Mouse (Mus musculus): ENCODE measurements around the gene BC051019. TPM values are rescaled to one million over a fixed set of nuclear protein-coding genes. Genes with fewer than 3 reads are reported as not detected.

Gene BC051019
- polyA plus RNA-seq, 1 experiment from 2014 or later: 0.25 TPM

- Histone ChIP-seq H3K4me1 (ENCODE audit: insufficient read depth, low read length) (peaks cover 9% of the 10 kb centered on the region), H3K9me3 (ENCODE audit: low read length) (no peaks in the 10 kb centered on the region), H3K4me2 (replicated peaks; ENCODE audit: low read depth, low read length) (no peak overlapping the region), H3K4me3 (ENCODE audit: low read length) (no peak overlapping the region), H3K27ac (ENCODE audit: low read length) (no peak overlapping the region), H3K36me3 (ENCODE audit: insufficient read depth, low read length) (peaks cover 16% of the 10 kb centered on the region), H3K9ac (replicated peaks; ENCODE audit: low read length) (no peak overlapping the region), H3K27me3 (ENCODE audit: insufficient read depth, low read length) (no peaks in the 10 kb centered on the region)
- WGBS: 79% methylated on average over 7 of the region's 7 CpGs
- no peak for ATAC-seq (ENCODE audit: low FRiP score, low TSS enrichment)
These were observed 11.5 kb downstream of the BC051019 start for GRCm38 (mm10) chr7:109712198-109712597.

DNA sequence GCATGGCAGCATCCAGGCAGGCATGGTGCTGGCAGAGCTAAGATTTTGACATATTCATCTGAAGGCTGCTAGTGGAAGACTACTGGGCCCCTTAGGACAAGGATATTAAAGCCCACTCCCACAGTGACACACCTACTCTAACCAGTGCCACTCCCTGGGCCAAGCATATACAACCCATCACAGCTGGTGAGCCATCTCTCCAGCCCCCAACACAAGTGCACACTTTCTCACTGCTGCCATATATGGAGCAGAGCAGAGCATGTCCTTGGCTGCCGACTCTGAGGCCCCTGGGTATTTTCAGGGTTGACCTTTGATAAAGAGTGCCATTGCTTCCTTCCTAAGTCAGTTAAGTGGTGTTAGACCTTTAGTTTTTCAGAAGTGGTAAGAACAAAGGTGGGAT is 13.6 kb downstream of the BC051019 start:
- H3K36me3 ChIP-seq (ENCODE audit: insufficient read depth, low read length): peaks cover 16% of the 10 kb centered on the region
- no peak overlapping the region for H3K9ac ChIP-seq (replicated peaks; ENCODE audit: low read length)
- peaks cover 9% of the 10 kb centered on the region for H3K4me1 ChIP-seq (ENCODE audit: insufficient read depth, low read length)
- H3K4me2 ChIP-seq (replicated peaks; ENCODE audit: low read depth, low read length): no peak overlapping the region
- H3K27me3 ChIP-seq (ENCODE audit: insufficient read depth, low read length): no peaks in the 10 kb centered on the region
- 62% methylated on average over 1 of the region's 1 CpGs for WGBS
- no peak overlapping the region for H3K27ac ChIP-seq (ENCODE audit: low read length)
- no peak for ATAC-seq (ENCODE audit: low FRiP score, low TSS enrichment)
- no peak overlapping the region for H3K4me3 ChIP-seq (ENCODE audit: low read length)
- no peaks in the 10 kb centered on the region for H3K9me3 ChIP-seq (ENCODE audit: low read length)

DNA sequence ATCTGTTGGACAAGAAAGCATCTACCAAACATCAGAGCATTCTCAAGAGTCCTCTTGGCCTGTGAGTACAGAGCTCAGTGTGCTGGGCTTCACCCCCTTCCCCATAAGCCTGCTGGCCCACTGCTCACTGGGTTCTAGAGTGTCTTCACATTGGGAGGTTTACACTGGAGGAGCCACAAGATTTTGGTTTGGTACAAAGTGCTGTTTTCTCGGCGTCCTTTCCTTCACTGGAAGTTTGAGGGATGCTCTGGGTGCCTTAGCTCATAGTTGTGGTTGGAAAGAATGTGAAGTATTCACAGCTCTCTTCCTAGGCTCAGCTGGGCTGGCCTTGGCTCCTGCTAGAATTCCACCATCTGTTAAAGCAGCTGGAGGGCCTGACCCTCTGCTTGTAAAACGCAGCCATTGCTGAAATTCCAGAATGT is 14.7 kb downstream of the BC051019 start:
- peak overlapping the region; percentile 84 for H3K27ac ChIP-seq (ENCODE audit: low read length)
- ATAC-seq (ENCODE audit: low FRiP score, low TSS enrichment): peak; percentile 85
- H3K27me3 ChIP-seq (ENCODE audit: insufficient read depth, low read length): no peaks in the 10 kb centered on the region
- peaks cover 16% of the 10 kb centered on the region for H3K36me3 ChIP-seq (ENCODE audit: insufficient read depth, low read length)
- H3K9ac ChIP-seq (replicated peaks; ENCODE audit: low read length): no peak overlapping the region
- H3K4me1 ChIP-seq (ENCODE audit: insufficient read depth, low read length): peaks cover 13% of the 10 kb centered on the region
- no peak overlapping the region for H3K4me3 ChIP-seq (ENCODE audit: low read length)
- 44% methylated on average over 3 of the region's 3 CpGs for WGBS
- H3K4me2 ChIP-seq (replicated peaks; ENCODE audit: low read depth, low read length): no peak overlapping the region
- no peaks in the 10 kb centered on the region for H3K9me3 ChIP-seq (ENCODE audit: low read length)

- Histone ChIP-seq H3K9me3 (ENCODE audit: low read length) (no peaks in the 10 kb centered on the region), H3K9ac (replicated peaks; ENCODE audit: low read length) (no peak overlapping the region), H3K27ac (ENCODE audit: low read length) (no peak overlapping the region), H3K27me3 (ENCODE audit: insufficient read depth, low read length) (no peaks in the 10 kb centered on the region), H3K4me3 (ENCODE audit: low read length) (no peak overlapping the region), H3K4me2 (replicated peaks; ENCODE audit: low read depth, low read length) (no peak overlapping the region), H3K36me3 (ENCODE audit: insufficient read depth, low read length) (peaks cover 13% of the 10 kb centered on the region), H3K4me1 (ENCODE audit: insufficient read depth, low read length) (peaks cover 18% of the 10 kb centered on the region)
- ATAC-seq (ENCODE audit: low FRiP score, low TSS enrichment): no peak
- WGBS: 42% methylated on average over 4 of the region's 4 CpGs
These were observed 16.4 kb downstream of the BC051019 start for GRCm38 (mm10) chr7:109707023-109707785.

DNA sequence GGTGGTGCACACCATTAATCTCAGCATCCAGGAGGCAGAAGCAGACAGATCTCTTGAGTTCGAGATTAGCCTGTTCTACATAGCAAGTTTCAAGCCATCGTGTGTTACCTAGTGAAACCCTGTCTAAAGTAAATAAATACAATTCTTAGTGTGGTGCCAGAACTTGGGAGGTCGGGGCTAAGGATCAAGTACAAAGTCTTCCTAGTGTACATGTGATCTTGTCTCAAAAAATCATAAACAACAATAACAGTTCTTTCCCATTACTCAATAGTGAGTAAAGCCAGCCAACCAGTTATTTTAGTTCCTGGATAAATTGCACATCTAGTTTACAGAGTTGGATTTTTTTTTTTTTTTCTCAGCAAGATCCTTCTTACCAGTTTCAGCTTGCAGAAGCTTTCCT is 19.2 kb downstream of the BC051019 start:
- ATAC-seq (ENCODE audit: low FRiP score, low TSS enrichment): no peak
- Histone ChIP-seq H3K4me2 (replicated peaks; ENCODE audit: low read depth, low read length) (peak overlapping the region; percentile 63), H3K36me3 (ENCODE audit: insufficient read depth, low read length) (no peaks in the 10 kb centered on the region; the same call in 1 of the 2 replicates), H3K9ac (replicated peaks; ENCODE audit: low read length) (no peak overlapping the region), H3K9me3 (ENCODE audit: low read length) (no peaks in the 10 kb centered on the region), H3K4me1 (ENCODE audit: insufficient read depth, low read length) (peaks cover 14% of the 10 kb centered on the region), H3K4me3 (ENCODE audit: low read length) (peak overlapping the region; percentile 69), H3K27me3 (ENCODE audit: insufficient read depth, low read length) (no peaks in the 10 kb centered on the region), H3K27ac (ENCODE audit: low read length) (no peak overlapping the region)
- 54% methylated on average over 3 of the region's 3 CpGs for WGBS

- WGBS: 3% methylated on average over 17 of the region's 17 CpGs
These were observed 19.7 kb downstream of the BC051019 start for GRCm38 (mm10) chr7:109704016-109704377.

DNA sequence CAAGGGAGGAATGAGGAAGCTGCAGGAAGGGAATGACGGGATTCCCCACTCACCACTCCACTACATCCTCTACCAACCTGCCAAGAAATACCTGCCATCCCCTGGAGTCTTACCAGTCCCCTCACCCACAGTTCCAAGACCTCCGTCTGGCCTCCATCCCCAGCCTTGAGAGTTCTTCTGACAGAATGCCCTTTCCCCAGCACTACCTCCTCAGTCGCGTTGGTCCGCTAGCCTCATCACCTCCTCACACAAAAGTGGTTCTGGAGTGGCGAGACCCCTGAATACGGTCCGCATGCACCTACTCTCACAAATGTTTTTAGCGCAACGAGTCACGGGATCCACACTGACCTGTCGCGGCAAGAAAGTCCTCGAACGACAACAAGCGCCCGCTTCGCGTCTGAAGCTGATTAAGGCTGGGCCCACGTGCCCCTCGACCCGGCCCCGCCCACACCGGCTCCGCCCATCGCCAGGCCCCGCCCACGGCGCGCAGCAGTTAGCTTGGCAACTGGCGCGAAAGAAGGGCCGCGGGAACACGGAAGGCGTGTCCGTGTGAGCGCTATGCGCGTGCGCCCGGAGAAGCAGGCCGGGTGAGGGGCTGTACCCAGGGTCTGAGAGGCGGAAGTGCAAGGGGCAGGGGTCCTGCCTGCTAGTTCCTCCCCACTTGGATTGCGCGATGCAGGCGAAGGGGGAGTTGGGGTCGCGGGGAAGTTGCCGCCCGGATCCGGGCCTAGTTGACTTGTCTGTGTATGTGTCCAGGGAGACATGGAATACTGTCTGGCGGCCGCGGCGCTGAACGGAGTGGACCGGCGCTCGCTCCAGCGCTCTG is 20.2 kb downstream of the BC051019 start, which contains the start of the genes St5 and Akip1:
TSS of gene St5 (minus strand) at position 416 of the 826 bp plus-strand sequence.
TSS of gene Akip1 (plus strand) at position 501 of the 826 bp plus-strand sequence.
- H3K27ac ChIP-seq (ENCODE audit: low read length): peak within 1 kb of the TSS; percentile 28
- no peaks in the 10 kb centered on the region; the same call in 1 of the 2 replicates for H3K36me3 ChIP-seq (ENCODE audit: insufficient read depth, low read length)
- peak within 1 kb of the TSS; percentile 74 for H3K9ac ChIP-seq (replicated peaks; ENCODE audit: low read length)
- peak within 1 kb of the TSS; percentile 69 for H3K4me3 ChIP-seq (ENCODE audit: low read length)
- no peaks in the 10 kb centered on the region for H3K9me3 ChIP-seq (ENCODE audit: low read length)
- WGBS: under 1% methylated on average over 61 of the region's 61 CpGs
- H3K4me1 ChIP-seq (ENCODE audit: insufficient read depth, low read length): peaks cover 13% of the 10 kb centered on the region
- ATAC-seq (ENCODE audit: low FRiP score, low TSS enrichment): peak; percentile 98
- no peaks in the 10 kb centered on the region for H3K27me3 ChIP-seq (ENCODE audit: insufficient read depth, low read length)
- peak within 1 kb of the TSS; percentile 63 for H3K4me2 ChIP-seq (replicated peaks; ENCODE audit: low read depth, low read length)

More at GRCm38 (mm10) chr7:109704016-109704377, 19.7 kb downstream of the BC051019 start:
- H3K27me3 ChIP-seq (ENCODE audit: insufficient read depth, low read length): no peaks in the 10 kb centered on the region
- H3K27ac ChIP-seq (ENCODE audit: low read length): peak overlapping the region; percentile 28
- H3K36me3 ChIP-seq (ENCODE audit: insufficient read depth, low read length): no peaks in the 10 kb centered on the region; the same call in 1 of the 2 replicates
- H3K4me2 ChIP-seq (replicated peaks; ENCODE audit: low read depth, low read length): peak overlapping the region; percentile 63
- no peak for ATAC-seq (ENCODE audit: low FRiP score, low TSS enrichment)
- H3K4me3 ChIP-seq (ENCODE audit: low read length): peak overlapping the region; percentile 69
- peak overlapping the region; percentile 74 for H3K9ac ChIP-seq (replicated peaks; ENCODE audit: low read length)
- H3K9me3 ChIP-seq (ENCODE audit: low read length): no peaks in the 10 kb centered on the region
- H3K4me1 ChIP-seq (ENCODE audit: insufficient read depth, low read length): peaks cover 14% of the 10 kb centered on the region

GRCm38 (mm10) chr7:109702721-109703120 is 20.9 kb downstream of the BC051019 start:
- 45% methylated on average over 4 of the region's 4 CpGs for WGBS
- Histone ChIP-seq H3K4me1 (ENCODE audit: insufficient read depth, low read length) (peaks cover 10% of the 10 kb centered on the region; the same call in 1 of the 2 replicates), H3K27ac (ENCODE audit: low read length) (no peak overlapping the region), H3K9me3 (ENCODE audit: low read length) (no peaks in the 10 kb centered on the region), H3K4me2 (replicated peaks; ENCODE audit: low read depth, low read length) (peak overlapping the region; percentile 63), H3K9ac (replicated peaks; ENCODE audit: low read length) (peak overlapping the region; percentile 74; the same call in 1 of the 2 replicates), H3K4me3 (ENCODE audit: low read length) (peak overlapping the region; percentile 69), H3K36me3 (ENCODE audit: insufficient read depth, low read length) (no peaks in the 10 kb centered on the region), H3K27me3 (ENCODE audit: insufficient read depth, low read length) (no peaks in the 10 kb centered on the region)
- ATAC-seq (ENCODE audit: low FRiP score, low TSS enrichment): no peak

DNA sequence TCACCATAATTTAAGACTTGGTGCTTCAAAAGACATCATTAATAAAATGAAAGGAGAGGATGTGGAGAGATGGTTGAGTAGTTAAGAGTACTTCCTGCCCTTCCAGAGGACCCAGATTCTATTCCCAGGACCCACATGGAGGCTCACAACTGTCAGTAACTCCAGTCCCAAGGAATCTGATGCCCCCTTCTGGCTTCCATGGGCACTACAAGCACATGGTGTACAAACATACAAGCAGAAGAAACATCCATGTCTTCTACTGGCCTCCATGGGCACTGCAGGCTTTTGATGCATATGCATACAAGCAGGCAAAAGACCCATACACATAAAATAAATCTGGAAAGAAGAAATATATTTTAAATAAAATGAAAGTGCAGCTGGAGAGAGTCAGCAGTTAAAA is 23.4 kb downstream of the BC051019 start:
- Histone ChIP-seq H3K4me2 (replicated peaks; ENCODE audit: low read depth, low read length) (no peak overlapping the region), H3K4me3 (ENCODE audit: low read length) (no peak overlapping the region), H3K36me3 (ENCODE audit: insufficient read depth, low read length) (no peaks in the 10 kb centered on the region), H3K9ac (replicated peaks; ENCODE audit: low read length) (no peak overlapping the region), H3K27me3 (ENCODE audit: insufficient read depth, low read length) (no peaks in the 10 kb centered on the region), H3K4me1 (ENCODE audit: insufficient read depth, low read length) (peaks cover 10% of the 10 kb centered on the region; the same call in 1 of the 2 replicates), H3K27ac (ENCODE audit: low read length) (no peak overlapping the region), H3K9me3 (ENCODE audit: low read length) (no peaks in the 10 kb centered on the region)
- ATAC-seq (ENCODE audit: low FRiP score, low TSS enrichment): no peak

Measured in kidney, embryonic 16.5 days (tissue).